Mouse (Mus musculus): ENCODE data around the gene 4933403O08Rik. TPM values are rescaled to one million over a fixed set of nuclear protein-coding genes. Genes with fewer than 3 reads are reported as not detected.

Gene 4933403O08Rik
- 0.17 and 0.26 TPM in 2 replicates for polyA plus RNA-seq (2015; fragmentation: Nextera tagmentation; extraction: Ambion mirVana)

GRCm38 (mm10) chrX:112238749-112239148 lies at the start of gene 4933403O08Rik:
TSS of gene 4933403O08Rik (plus strand) at chrX:112239049.
- Histone ChIP-seq H3K4me1 (replicated peaks) (no peaks in the 10 kb centered on the region), H3K27ac (no peak within 1 kb of the TSS), H3K9ac (no peak within 1 kb of the TSS), H3K4me3 (no peak within 1 kb of the TSS), H3K36me3 (no peaks in the 10 kb centered on the region), H3K4me2 (no peak within 1 kb of the TSS), H3K27me3 (no peaks in the 10 kb centered on the region), H3K9me3 (no peaks in the 10 kb centered on the region)
- no peak for ATAC-seq (ENCODE audit: low FRiP score)
- WGBS: 91% methylated on average over 3 of the region's 3 CpGs

DNA sequence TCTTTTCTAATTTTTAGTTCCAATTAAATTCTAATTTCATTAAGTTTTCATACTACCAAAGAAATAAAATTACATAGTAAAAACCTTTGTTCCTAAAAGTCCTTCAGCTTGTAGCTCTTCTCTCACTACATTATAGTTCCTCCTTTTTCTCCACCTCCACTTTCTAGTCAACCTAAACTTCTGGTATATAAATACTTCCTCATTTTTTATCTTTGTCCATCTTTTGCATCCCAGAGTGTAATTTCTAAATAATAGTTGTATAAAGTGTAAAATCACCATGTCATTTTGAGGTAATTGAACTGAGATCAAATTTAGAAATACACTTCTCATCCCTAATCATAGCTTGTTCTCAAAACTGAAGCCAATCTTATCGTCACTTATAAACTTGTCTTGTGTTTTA lies 4.1 kb downstream of the 4933403O08Rik start:
- H3K27me3 ChIP-seq: no peaks in the 10 kb centered on the region
- no peaks in the 10 kb centered on the region for H3K4me1 ChIP-seq (replicated peaks)
- H3K9ac ChIP-seq: no peak overlapping the region
- H3K27ac ChIP-seq: no peak overlapping the region
- WGBS: 94% methylated on average over 1 of the region's 1 CpGs
- no peak overlapping the region for H3K4me3 ChIP-seq
- no peak overlapping the region for H3K4me2 ChIP-seq
- no peaks in the 10 kb centered on the region for H3K9me3 ChIP-seq
- H3K36me3 ChIP-seq: no peaks in the 10 kb centered on the region
- ATAC-seq (ENCODE audit: low FRiP score): no peak

DNA sequence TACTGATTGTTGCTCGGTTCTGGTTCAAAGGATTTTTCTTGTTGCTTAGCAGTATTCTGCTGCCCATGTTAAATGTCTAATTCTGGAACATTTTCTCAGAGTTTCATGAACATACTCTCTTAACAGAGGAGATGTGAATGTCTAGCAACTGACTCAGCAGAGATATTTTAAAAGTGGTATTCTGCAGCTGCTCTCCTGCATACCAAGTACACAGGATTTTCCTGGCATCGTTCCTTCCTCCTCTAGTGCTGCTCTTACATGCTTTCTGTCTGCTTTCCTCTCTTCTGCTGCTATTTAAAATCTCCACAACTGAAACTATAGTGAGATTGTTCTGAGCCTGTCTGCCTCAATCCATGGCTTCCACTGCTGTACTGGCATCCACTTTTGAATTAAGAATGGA lies 16.7 kb downstream of the 4933403O08Rik start:
- H3K9ac ChIP-seq: no peak overlapping the region
- no peaks in the 10 kb centered on the region for H3K4me1 ChIP-seq (replicated peaks)
- H3K27me3 ChIP-seq: no peaks in the 10 kb centered on the region
- H3K4me3 ChIP-seq: no peak overlapping the region
- no peak for ATAC-seq (ENCODE audit: low FRiP score)
- 79% methylated on average over 2 of the region's 2 CpGs for WGBS
- H3K36me3 ChIP-seq: no peaks in the 10 kb centered on the region
- H3K9me3 ChIP-seq: no peaks in the 10 kb centered on the region
- H3K4me2 ChIP-seq: no peak overlapping the region
- H3K27ac ChIP-seq: no peak overlapping the region

DNA sequence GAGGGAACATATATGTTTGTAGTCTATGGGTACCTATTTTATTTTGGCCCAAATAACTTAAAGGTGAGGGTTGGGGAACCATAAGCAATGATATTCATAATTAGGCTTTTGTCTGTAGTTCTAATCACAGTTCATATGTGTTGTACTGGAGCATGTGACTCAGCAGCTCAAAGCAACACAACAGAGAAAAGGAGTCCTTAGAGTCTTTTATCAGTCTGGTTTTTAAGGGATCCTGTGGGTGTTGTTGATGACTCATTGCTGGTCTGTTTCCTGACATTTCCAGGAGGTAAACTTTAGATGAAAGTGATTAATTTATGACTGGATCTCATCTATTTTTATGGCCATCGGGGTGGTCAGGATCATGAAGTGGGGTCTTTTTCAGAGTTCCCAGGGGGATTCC lies 34.7 kb downstream of the 4933403O08Rik start:
- Histone ChIP-seq H3K4me3 (no peak overlapping the region), H3K9me3 (no peaks in the 10 kb centered on the region), H3K9ac (no peak overlapping the region), H3K27ac (no peak overlapping the region), H3K36me3 (no peaks in the 10 kb centered on the region), H3K4me1 (replicated peaks) (no peaks in the 10 kb centered on the region), H3K27me3 (no peaks in the 10 kb centered on the region), H3K4me2 (no peak overlapping the region)
- ATAC-seq (ENCODE audit: low FRiP score): no peak
- 70% methylated on average over 1 of the region's 1 CpGs for WGBS

Other genes starting within 250 kb of the 4933403O08Rik start
- gene Tex16, start 228.0 kb upstream of the 4933403O08Rik start, polyA plus RNA-seq (2015; fragmentation: Nextera tagmentation; extraction: Ambion mirVana): 0.60 and 1.3 TPM in 2 replicates
- 24.8 and 27.8 TPM in 2 replicates for gene Apool, start 72.3 kb downstream of the 4933403O08Rik start, polyA plus RNA-seq (2015; fragmentation: Nextera tagmentation; extraction: Ambion mirVana)
- gene Satl1, start 167.7 kb downstream of the 4933403O08Rik start, polyA plus RNA-seq (2015; fragmentation: Nextera tagmentation; extraction: Ambion mirVana): not detected in 2 replicates

Data from hindbrain, embryonic 13.5 days (tissue).